Mouse (Mus musculus): Measurements from ENCODE around the gene Apln. TPM values are rescaled to one million over a fixed set of nuclear protein-coding genes. Genes with fewer than 3 reads are reported as not detected.

Apln gene
- 0.84 and 1.2 TPM in 2 replicates for polyA plus RNA-seq (2012; rRNA removed)

GRCm38 (mm10) chrX:48034144-48035113 lies at the start of gene Apln:
Gene Apln, minus strand, starts transcription at chrX:48034853.

Other genes starting within 250 kb of the Apln start
- gene Smarca1, start 141.9 kb downstream of the Apln start, polyA plus RNA-seq (2012; rRNA removed), result 0.19 and 0.68 TPM in 2 replicates
- 1.6 and 2.5 TPM in 2 replicates for gene Ocrl, start 122.5 kb downstream of the Apln start, polyA plus RNA-seq (2012; rRNA removed)
- 0.22 and 0.48 TPM in 2 replicates for gene Xpnpep2, start 73.9 kb upstream of the Apln start, polyA plus RNA-seq (2012; rRNA removed)
- 0.69 and 1.1 TPM in 2 replicates for gene Sash3, start 111.6 kb upstream of the Apln start, polyA plus RNA-seq (2012; rRNA removed)
- gene Zdhhc9, start 174.0 kb upstream of the Apln start, polyA plus RNA-seq (2012; rRNA removed), result 12.5 and 15.6 TPM in 2 replicates
- 0.08 and 0.55 TPM in 2 replicates for gene Utp14a, start 222.0 kb upstream of the Apln start, polyA plus RNA-seq (2012; rRNA removed)